Mouse (Mus musculus): ENCODE results near the gene C87499. TPM values are rescaled to one million over a fixed set of nuclear protein-coding genes. Genes with fewer than 3 reads are reported as not detected.

C87499 gene
- not detected in 2 replicates for polyA plus RNA-seq (2016; fragmentation: Nextera tagmentation; extraction: Ambion mirVana)

- Histone ChIP-seq H3K36me3 (no peaks in the 10 kb centered on the region), H3K4me2 (replicated peaks) (no peak within 1 kb of the TSS), H3K4me3 (no peak within 1 kb of the TSS), H3K27me3 (no peaks in the 10 kb centered on the region), H3K9me3 (no peaks in the 10 kb centered on the region), H3K9ac (replicated peaks) (no peak within 1 kb of the TSS), H3K27ac (replicated peaks) (no peak within 1 kb of the TSS), H3K4me1 (no peaks in the 10 kb centered on the region)
- ATAC-seq (ENCODE audit: low FRiP score, low read depth): no peak
- WGBS: 94% methylated on average over 4 of the region's 4 CpGs
These were observed at the start of gene C87499 for GRCm38 (mm10) chr4:88634311-88634710. Gene C87499, minus strand, starts transcription at chr4:88634411.

- WGBS: 92% methylated on average over 1 of the region's 1 CpGs
- H3K9me3 ChIP-seq: no peaks in the 10 kb centered on the region
- ATAC-seq (ENCODE audit: low FRiP score, low read depth): no peak
- H3K36me3 ChIP-seq: no peaks in the 10 kb centered on the region
- no peaks in the 10 kb centered on the region for H3K4me1 ChIP-seq
- no peak within 1 kb of the TSS for H3K9ac ChIP-seq (replicated peaks)
- no peak within 1 kb of the TSS for H3K4me3 ChIP-seq
- no peak within 1 kb of the TSS for H3K27ac ChIP-seq (replicated peaks)
- H3K4me2 ChIP-seq (replicated peaks): no peak within 1 kb of the TSS
- no peaks in the 10 kb centered on the region for H3K27me3 ChIP-seq
These were observed 49.6 kb upstream of the C87499 start, which contains the start of gene Ifna2 for GRCm38 (mm10) chr4:88683812-88684211. Gene Ifna2, minus strand, starts transcription at chr4:88683912.

- no peak overlapping the region for H3K4me3 ChIP-seq
- H3K4me1 ChIP-seq: no peaks in the 10 kb centered on the region
- H3K36me3 ChIP-seq: no peaks in the 10 kb centered on the region
- H3K9ac ChIP-seq (replicated peaks): no peak overlapping the region
- no peak overlapping the region for H3K27ac ChIP-seq (replicated peaks)
- 85% methylated on average over 3 of the region's 3 CpGs for WGBS
- H3K4me2 ChIP-seq (replicated peaks): no peak overlapping the region
- no peaks in the 10 kb centered on the region for H3K27me3 ChIP-seq
- no peaks in the 10 kb centered on the region for H3K9me3 ChIP-seq
- no peak for ATAC-seq (ENCODE audit: low FRiP score, low read depth)
These were observed 47.1 kb upstream of the C87499 start for GRCm38 (mm10) chr4:88681353-88681752.

GRCm38 (mm10) chr4:88680362-88680761 lies 46.2 kb upstream of the C87499 start:
- ATAC-seq (ENCODE audit: low FRiP score, low read depth): no peak

GRCm38 (mm10) chr4:88676824-88677223 lies 42.6 kb upstream of the C87499 start, which contains the start of gene Ifna16:
Gene Ifna16, minus strand, starts transcription at chr4:88676924.
- Histone ChIP-seq H3K27me3 (no peaks in the 10 kb centered on the region), H3K4me1 (no peaks in the 10 kb centered on the region), H3K9me3 (no peaks in the 10 kb centered on the region), H3K4me3 (no peak within 1 kb of the TSS), H3K9ac (replicated peaks) (no peak within 1 kb of the TSS), H3K4me2 (replicated peaks) (no peak within 1 kb of the TSS), H3K36me3 (no peaks in the 10 kb centered on the region), H3K27ac (replicated peaks) (no peak within 1 kb of the TSS)
- WGBS: 77% methylated on average over 1 of the region's 1 CpGs
- no peak for ATAC-seq (ENCODE audit: low FRiP score, low read depth)

More at GRCm38 (mm10) chr4:88680362-88680761, 46.2 kb upstream of the C87499 start:
- H3K4me1 ChIP-seq: no peaks in the 10 kb centered on the region
- H3K9me3 ChIP-seq: no peaks in the 10 kb centered on the region
- H3K27me3 ChIP-seq: no peaks in the 10 kb centered on the region
- H3K9ac ChIP-seq (replicated peaks): no peak overlapping the region
- no peak overlapping the region for H3K27ac ChIP-seq (replicated peaks)
- H3K4me3 ChIP-seq: no peak overlapping the region
- no peak overlapping the region for H3K4me2 ChIP-seq (replicated peaks)
- 53% methylated on average over 8 of the region's 8 CpGs for WGBS
- no peaks in the 10 kb centered on the region for H3K36me3 ChIP-seq

GRCm38 (mm10) chr4:88655461-88655860 lies 21.2 kb upstream of the C87499 start:
- 50% methylated on average over 1 of the region's 1 CpGs for WGBS
- Histone ChIP-seq H3K4me2 (replicated peaks) (no peak overlapping the region), H3K36me3 (no peaks in the 10 kb centered on the region), H3K27me3 (no peaks in the 10 kb centered on the region), H3K27ac (replicated peaks) (no peak overlapping the region), H3K4me3 (no peak overlapping the region), H3K9me3 (no peaks in the 10 kb centered on the region), H3K9ac (replicated peaks) (no peak overlapping the region), H3K4me1 (no peaks in the 10 kb centered on the region)
- ATAC-seq (ENCODE audit: low FRiP score, low read depth): no peak

- no peaks in the 10 kb centered on the region for H3K9me3 ChIP-seq
- H3K9ac ChIP-seq (replicated peaks): no peak overlapping the region
- 74% methylated on average over 3 of the region's 3 CpGs for WGBS
- no peaks in the 10 kb centered on the region for H3K27me3 ChIP-seq
- ATAC-seq (ENCODE audit: low FRiP score, low read depth): no peak
- H3K36me3 ChIP-seq: no peaks in the 10 kb centered on the region
- H3K4me2 ChIP-seq (replicated peaks): no peak overlapping the region
- H3K4me1 ChIP-seq: no peaks in the 10 kb centered on the region
- H3K27ac ChIP-seq (replicated peaks): no peak overlapping the region
- H3K4me3 ChIP-seq: no peak overlapping the region
These were observed 19.4 kb upstream of the C87499 start for GRCm38 (mm10) chr4:88653644-88654043.

- Histone ChIP-seq H3K9ac (replicated peaks) (no peak within 1 kb of the TSS), H3K27me3 (no peaks in the 10 kb centered on the region), H3K9me3 (no peaks in the 10 kb centered on the region), H3K4me3 (no peak within 1 kb of the TSS), H3K27ac (replicated peaks) (no peak within 1 kb of the TSS), H3K36me3 (no peaks in the 10 kb centered on the region), H3K4me1 (no peaks in the 10 kb centered on the region), H3K4me2 (replicated peaks) (no peak within 1 kb of the TSS)
- WGBS: 65% methylated on average over 2 of the region's 2 CpGs
- no peak for ATAC-seq (ENCODE audit: low FRiP score, low read depth)
These were observed 10.1 kb upstream of the C87499 start, which contains the start of gene Ifna13 for GRCm38 (mm10) chr4:88644359-88644758. Gene Ifna13, minus strand, starts transcription at chr4:88644459.

GRCm38 (mm10) chr4:88642526-88642925 lies 8.3 kb upstream of the C87499 start:
- ATAC-seq (ENCODE audit: low FRiP score, low read depth): no peak

GRCm38 (mm10) chr4:88641077-88641831 lies 7.0 kb upstream of the C87499 start:
- Histone ChIP-seq H3K9me3 (no peaks in the 10 kb centered on the region), H3K36me3 (no peaks in the 10 kb centered on the region), H3K4me2 (replicated peaks) (peak overlapping the region; percentile 38), H3K9ac (replicated peaks) (no peak overlapping the region), H3K4me1 (no peaks in the 10 kb centered on the region), H3K4me3 (peak overlapping the region; percentile 25), H3K27me3 (no peaks in the 10 kb centered on the region), H3K27ac (replicated peaks) (no peak overlapping the region)
- 16% methylated on average over 11 of the region's 11 CpGs for WGBS
- peak; percentile 95 for ATAC-seq (ENCODE audit: low FRiP score, low read depth)

More at GRCm38 (mm10) chr4:88642526-88642925, 8.3 kb upstream of the C87499 start:
- Histone ChIP-seq H3K9ac (replicated peaks) (no peak overlapping the region), H3K4me2 (replicated peaks) (no peak overlapping the region), H3K9me3 (no peaks in the 10 kb centered on the region), H3K4me1 (no peaks in the 10 kb centered on the region), H3K36me3 (no peaks in the 10 kb centered on the region), H3K27ac (replicated peaks) (no peak overlapping the region), H3K27me3 (no peaks in the 10 kb centered on the region), H3K4me3 (no peak overlapping the region)
- WGBS: 34% methylated on average over 2 of the region's 2 CpGs

GRCm38 (mm10) chr4:88640704-88641076 lies 6.5 kb upstream of the C87499 start:
- Histone ChIP-seq H3K36me3 (no peaks in the 10 kb centered on the region), H3K4me1 (no peaks in the 10 kb centered on the region), H3K4me2 (replicated peaks) (peak overlapping the region; percentile 38), H3K9ac (replicated peaks) (no peak overlapping the region), H3K27ac (replicated peaks) (no peak overlapping the region), H3K9me3 (no peaks in the 10 kb centered on the region), H3K27me3 (no peaks in the 10 kb centered on the region), H3K4me3 (peak overlapping the region; percentile 25)
- ATAC-seq (ENCODE audit: low FRiP score, low read depth): no peak
- WGBS: 73% methylated on average over 8 of the region's 8 CpGs

- Histone ChIP-seq H3K27ac (replicated peaks) (no peak within 1 kb of the TSS), H3K4me2 (replicated peaks) (no peak within 1 kb of the TSS), H3K9me3 (no peaks in the 10 kb centered on the region), H3K9ac (replicated peaks) (no peak within 1 kb of the TSS), H3K4me1 (no peaks in the 10 kb centered on the region), H3K27me3 (no peaks in the 10 kb centered on the region), H3K36me3 (no peaks in the 10 kb centered on the region), H3K4me3 (no peak within 1 kb of the TSS)
- ATAC-seq (ENCODE audit: low FRiP score, low read depth): no peak
These were observed 30.9 kb downstream of the C87499 start, which contains the start of gene Ifna12 for GRCm38 (mm10) chr4:88603276-88603675. Gene Ifna12, minus strand, starts transcription at chr4:88603376.

All from midbrain, embryonic 12.5 days (tissue).